Mouse (Mus musculus): ENCODE data around the gene Nelfcd. TPM values are rescaled to one million over a fixed set of nuclear protein-coding genes. Genes with fewer than 3 reads are reported as not detected.

Gene Nelfcd
- 10 to 100 TPM; 50.5 to 56.3 TPM for total RNA-seq (2021)

- DNase-seq = peak; percentile 97
Observed at GRCm38 (mm10) chr2:174415731-174416310, at the start of gene Nelfcd. Gene Nelfcd (plus strand): TSS chr2:174415804.

- DNase-seq = no peak
Observed at GRCm38 (mm10) chr2:174366571-174366970, 49.0 kb upstream of the Nelfcd start.

- no peak for DNase-seq
Observed at GRCm38 (mm10) chr2:174381021-174381420, 34.6 kb upstream of the Nelfcd start.

GRCm38 (mm10) chr2:174391936-174392335 lies 23.7 kb upstream of the Nelfcd start:
- DNase-seq = no peak

- DNase-seq = no peak
Observed at GRCm38 (mm10) chr2:174392554-174392953, 23.1 kb upstream of the Nelfcd start.

- DNase-seq = no peak
Observed at GRCm38 (mm10) chr2:174393383-174393782, 22.2 kb upstream of the Nelfcd start.

- DNase-seq = no peak
Observed at GRCm38 (mm10) chr2:174396643-174397042, 19.0 kb upstream of the Nelfcd start.

GRCm38 (mm10) chr2:174397065-174397464 lies 18.5 kb upstream of the Nelfcd start:
- DNase-seq = no peak

- no peak for DNase-seq
Observed at GRCm38 (mm10) chr2:174397881-174398280, 17.7 kb upstream of the Nelfcd start.

- DNase-seq = no peak
Observed at GRCm38 (mm10) chr2:174400396-174400795, 15.2 kb upstream of the Nelfcd start.

- DNase-seq = no peak
Observed at GRCm38 (mm10) chr2:174410222-174410621, 5.4 kb upstream of the Nelfcd start.

- no peak for DNase-seq
Observed at GRCm38 (mm10) chr2:174413127-174413526, 2.5 kb upstream of the Nelfcd start.

GRCm38 (mm10) chr2:174415001-174415730 lies 438 bp upstream of the Nelfcd start:
- no peak for DNase-seq

GRCm38 (mm10) chr2:174421107-174421506 lies 5.5 kb downstream of the Nelfcd start:
- no peak for DNase-seq

GRCm38 (mm10) chr2:174424301-174425085 lies 8.9 kb downstream of the Nelfcd start:
- no peak for DNase-seq

GRCm38 (mm10) chr2:174426856-174427255 lies 11.3 kb downstream of the Nelfcd start:
- DNase-seq = no peak

GRCm38 (mm10) chr2:174428076-174428835 lies 12.7 kb downstream of the Nelfcd start:
- no peak for DNase-seq

- no peak for DNase-seq
Observed at GRCm38 (mm10) chr2:174428996-174429591, 13.5 kb downstream of the Nelfcd start.

GRCm38 (mm10) chr2:174434943-174435342 lies 19.3 kb downstream of the Nelfcd start:
- no peak for DNase-seq

GRCm38 (mm10) chr2:174436076-174436701 lies 20.6 kb downstream of the Nelfcd start:
- no peak for DNase-seq

- DNase-seq = no peak
Observed at GRCm38 (mm10) chr2:174436916-174437696, 21.5 kb downstream of the Nelfcd start.

All from heart, postnatal 4 days (tissue).